Mouse (Mus musculus) heart, adult 2 months (tissue): ENCODE data around the gene Odf2.

Experiments used
- CTCF ChIP-seq: fragments of 200-600 bp; IDR thresholded peaks from 2 replicates; pipeline ENCODE4 v1.8.1; 2022; ENCODE audit warnings: antibody characterized with exemption, mild to moderate bottlenecking, moderate library complexity
- EP300 ChIP-seq: fragments of 200-500 bp; IDR thresholded peaks from 2 replicates; pipeline ENCODE4 v1.6.1; 2011; ENCODE audit warnings: low read depth, low read length, control low read depth; ENCODE audit not compliant: insufficient read depth
- POLR2A ChIP-seq: fragments of 200-500 bp; IDR thresholded peaks from 2 replicates; pipeline ENCODE4 v1.6.1; 2011; ENCODE audit warnings: mild to moderate bottlenecking, low read depth, low read length, control low read depth; ENCODE audit not compliant: insufficient read depth

GRCm38 (mm10) chr2:29857967-29858366, 31.1 kb upstream of the Odf2 start:
- TF ChIP-seq POLR2A (no peak), CTCF (no peak), EP300 (no peak)
